Mouse (Mus musculus): ENCODE data around the gene Slc12a3.

- no peak for TF ChIP-seq POLR2A (IDR thresholded peaks at IDR 0.05; ENCODE audit: low read depth, low read length)
- TF ChIP-seq CTCF (IDR thresholded peaks at IDR 0.05; ENCODE audit: extremely low read depth, insufficient read depth, insufficient read length, insufficient replicate concordance), result no peak
These were observed 19.4 kb downstream of the Slc12a3 start for GRCm38 (mm10) chr8:94348425-94348824.

Data from spleen, adult 2 months (tissue).